Mouse (Mus musculus): ENCODE data around the gene Wdpcp.

Gene Wdpcp

GRCm38 (mm10) chr11:21735272-21735671, 163.2 kb downstream of the Wdpcp start:
- in situ Hi-C loops (cut with MboI, MseI) = no loop called here

GRCm38 (mm10) chr11:21749487-21749886, 177.5 kb downstream of the Wdpcp start:
- in situ Hi-C loops (cut with MboI, MseI) = no loop called here

DNA sequence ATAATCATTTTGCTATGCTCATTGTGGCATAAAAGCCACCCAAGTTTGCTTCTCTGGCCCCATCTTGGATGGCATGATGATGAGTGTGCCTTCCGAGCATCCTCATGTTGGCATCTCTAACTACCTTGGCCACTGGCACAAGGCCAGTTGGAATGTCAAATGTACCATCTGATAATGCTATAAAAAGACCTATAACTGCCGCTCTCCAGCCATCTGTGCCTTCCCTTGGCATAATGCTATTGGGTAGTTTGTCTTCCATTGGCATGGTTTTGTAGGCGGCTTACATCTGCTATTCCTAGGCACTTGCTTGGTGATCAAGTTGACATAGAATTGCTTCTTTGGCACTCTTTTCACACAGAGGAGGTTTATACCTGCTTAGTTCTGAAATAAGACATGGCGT, 191.2 kb downstream of the Wdpcp start:
- in situ Hi-C loops (cut with MboI, MseI) = loop anchor here (5.0 kb wide), 1 partner anchor 1839 kb away; no protein-coding TSS in a partner anchor

GRCm38 (mm10) chr11:21788831-21789230, 216.8 kb downstream of the Wdpcp start:
- in situ Hi-C loops (cut with MboI, MseI) = no loop called here

- in situ Hi-C loops (cut with MboI, MseI) = no loop called here
Measured at GRCm38 (mm10) chr11:21824941-21825340, 252.9 kb downstream of the Wdpcp start.

DNA sequence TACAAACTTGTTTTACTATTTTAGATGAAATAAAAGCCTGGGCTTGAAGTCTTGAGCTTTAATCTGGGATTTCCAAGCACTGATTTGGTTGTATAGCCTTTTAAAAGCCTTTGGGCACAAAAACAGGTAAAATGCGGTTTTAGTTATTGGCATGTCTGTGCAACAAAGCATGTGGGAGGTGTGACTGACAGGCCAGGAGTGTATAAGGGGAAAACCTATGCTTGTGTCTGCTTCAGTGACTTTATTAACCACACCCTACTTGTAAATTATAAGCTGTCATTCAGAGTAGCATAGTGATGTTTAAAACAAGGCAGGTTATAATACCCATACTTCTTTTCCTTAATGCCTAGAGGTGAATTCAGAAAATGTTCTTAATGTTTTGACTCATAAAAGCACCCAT, 254.5 kb downstream of the Wdpcp start:
- in situ Hi-C loops (cut with MboI, MseI) = no loop called here

DNA sequence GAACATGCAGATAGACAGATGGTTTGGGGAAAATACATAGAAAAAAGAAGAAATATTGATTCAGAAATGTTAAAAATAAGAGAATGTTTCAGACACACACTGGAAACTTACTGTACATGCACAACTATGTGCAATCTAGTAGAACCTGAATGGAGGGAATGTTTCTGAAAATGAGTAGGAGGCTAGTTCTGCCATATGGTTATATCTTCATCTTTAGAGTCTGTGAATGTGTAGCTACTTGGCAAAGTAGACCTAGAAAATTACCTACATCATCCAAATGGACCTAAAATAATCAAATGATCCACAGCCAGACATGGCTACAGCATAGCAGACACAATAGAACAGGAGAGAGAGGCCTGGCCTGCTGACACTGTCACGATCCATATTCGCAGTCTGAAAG, 275.0 kb downstream of the Wdpcp start:
- in situ Hi-C loops (cut with MboI, MseI) = no loop called here

- in situ Hi-C loops (cut with MboI, MseI) = no loop called here
Measured at GRCm38 (mm10) chr11:21864000-21864399, 292.0 kb downstream of the Wdpcp start.

GRCm38 (mm10) chr11:21864516-21864915, 292.5 kb downstream of the Wdpcp start:
- in situ Hi-C loops (cut with MboI, MseI) = no loop called here

- in situ Hi-C loops (cut with MboI, MseI) = no loop called here
Measured at GRCm38 (mm10) chr11:21868675-21869074, 296.6 kb downstream of the Wdpcp start.

DNA sequence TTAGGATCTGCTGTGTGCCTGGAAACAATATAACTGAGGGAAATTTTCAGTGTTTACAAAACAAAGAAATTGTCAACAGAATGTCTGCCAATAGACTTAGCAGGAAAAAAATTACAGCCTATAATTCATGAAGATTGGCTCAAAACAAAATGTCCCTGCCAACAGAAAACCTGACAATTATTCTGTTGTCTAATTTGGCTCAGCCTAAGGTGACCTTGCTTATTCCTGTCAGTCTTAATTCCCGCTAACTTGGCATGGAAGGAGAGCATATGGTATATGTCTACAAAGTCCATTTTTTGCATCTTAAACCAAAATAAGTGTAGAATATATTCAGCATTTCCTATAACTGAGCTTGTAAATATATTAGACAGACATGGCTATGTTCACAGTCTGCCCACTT, 298.8 kb downstream of the Wdpcp start:
- in situ Hi-C loops (cut with MboI, MseI) = no loop called here

DNA sequence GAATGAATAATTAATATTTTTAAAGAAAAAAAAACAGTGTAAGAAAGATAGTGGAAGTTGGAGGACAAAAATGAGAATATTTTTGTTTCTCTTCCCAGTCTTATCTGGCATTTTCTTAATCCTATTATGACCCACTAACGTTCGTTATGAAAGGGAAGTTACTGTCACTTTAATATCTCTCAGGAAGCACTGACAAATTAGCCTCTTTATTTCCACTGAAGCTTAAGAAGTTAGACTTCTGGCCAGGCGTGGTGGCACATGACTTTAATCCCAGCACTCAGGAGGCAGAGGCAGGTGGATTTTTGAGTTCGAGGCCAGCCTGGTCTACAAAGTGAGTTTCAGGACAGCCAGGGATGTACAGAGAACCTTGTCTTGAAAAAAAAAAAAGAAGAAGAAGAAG, 299.7 kb downstream of the Wdpcp start:
- in situ Hi-C loops (cut with MboI, MseI) = no loop called here

DNA sequence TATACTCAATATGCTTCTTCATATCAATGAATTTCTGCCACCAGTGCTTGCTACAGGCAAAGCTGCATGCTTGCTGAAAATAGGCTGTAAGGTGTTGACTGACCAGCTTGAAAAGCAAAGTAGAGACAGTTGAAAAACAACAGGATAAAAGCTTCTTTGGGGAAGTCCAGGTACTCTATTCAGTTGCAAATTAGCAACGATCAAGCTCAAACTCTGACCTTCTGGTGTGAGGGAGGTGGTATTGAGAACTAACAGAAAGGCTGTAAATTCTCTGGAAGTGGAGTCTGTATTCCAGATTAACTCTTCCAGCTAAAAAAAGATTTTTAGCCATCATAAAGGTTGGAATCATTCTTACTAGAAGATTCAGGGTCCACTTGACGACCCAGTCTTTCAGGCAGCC, 303.0 kb downstream of the Wdpcp start:
- in situ Hi-C loops (cut with MboI, MseI) = no loop called here

DNA sequence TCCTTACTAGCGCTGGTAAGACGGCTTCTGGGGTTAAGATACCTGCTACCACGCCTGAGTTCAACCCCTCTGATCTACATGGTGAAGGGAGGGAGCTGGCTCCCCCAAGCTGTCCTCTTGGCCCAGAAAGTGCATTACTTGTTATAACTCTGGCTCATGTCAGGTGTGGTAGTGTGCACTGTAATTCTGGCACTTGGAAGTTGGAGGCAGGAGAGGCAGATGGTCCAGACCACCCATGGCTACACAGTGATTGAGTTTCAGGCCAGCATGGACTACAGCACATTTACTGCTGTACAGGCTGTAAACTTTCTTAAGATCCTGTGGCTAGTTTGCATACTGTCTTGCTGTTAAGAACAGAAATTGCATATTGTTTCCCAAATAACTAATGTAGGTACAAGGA, 322.7 kb downstream of the Wdpcp start:
- in situ Hi-C loops (cut with MboI, MseI) = no loop called here

DNA sequence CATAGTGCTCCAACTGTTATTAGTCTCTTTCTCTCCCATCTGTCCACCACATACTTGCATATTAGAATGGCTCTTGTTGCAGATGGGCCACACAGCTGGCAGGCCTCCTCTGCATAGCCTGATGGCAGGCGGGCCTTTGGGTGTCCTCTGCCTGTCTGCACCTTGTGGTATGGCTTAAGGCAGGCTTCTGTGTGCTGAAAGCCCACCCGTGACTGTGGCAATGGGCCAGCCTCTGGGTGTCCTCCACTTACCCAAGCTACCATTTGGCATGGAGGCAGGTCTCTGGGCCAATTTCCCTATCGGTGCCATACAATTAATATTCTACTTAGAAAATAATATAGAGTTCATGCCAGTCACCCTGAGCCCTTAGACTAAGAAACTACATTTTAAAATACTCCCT, 350.5 kb downstream of the Wdpcp start:
- in situ Hi-C loops (cut with MboI, MseI) = no loop called here

Measured in regulatory T cell (primary cell).